Comparison of ENCODE assay signal across 10 mouse cellular contexts in the genomic region with DNA sequence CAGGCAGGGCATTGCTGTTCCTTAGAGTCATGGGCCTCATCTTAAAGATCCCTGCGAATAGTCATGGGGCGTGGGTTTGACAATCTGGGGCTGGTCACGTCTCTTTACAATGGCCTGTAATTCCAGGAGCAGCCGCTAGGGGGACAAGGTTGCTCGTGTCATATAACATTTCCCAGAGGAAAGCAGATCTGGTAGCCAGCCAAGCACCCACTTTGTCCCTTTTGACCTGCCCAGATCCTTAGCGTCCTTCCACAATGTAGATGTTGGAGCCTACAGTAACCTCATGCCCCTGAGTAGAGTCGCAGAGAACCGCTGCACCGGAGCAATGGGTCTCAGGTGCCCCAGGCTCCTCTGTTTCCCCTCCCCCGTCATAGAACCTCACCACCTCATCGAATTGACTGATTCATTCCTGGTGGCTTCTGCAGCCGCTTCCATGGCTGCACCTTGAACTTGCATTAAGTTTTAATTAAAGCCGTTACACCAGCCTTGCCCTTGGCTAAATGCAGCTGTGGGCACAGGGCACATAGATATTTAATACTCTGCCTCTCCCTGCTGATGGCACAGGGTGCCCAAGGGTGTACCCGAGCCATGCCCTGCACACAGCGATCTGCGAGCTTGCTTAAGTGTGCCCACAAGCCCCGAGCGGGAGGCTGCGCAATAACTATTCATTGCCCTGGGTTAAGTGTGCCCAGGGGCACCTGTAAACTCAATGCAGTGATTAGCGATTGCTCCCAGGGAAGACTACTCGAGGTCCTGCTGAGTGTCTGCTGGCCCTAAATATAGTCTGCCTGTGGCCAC. TPM values are rescaled to one million over a fixed set of nuclear protein-coding genes. Genes with fewer than 3 reads are reported as not detected.
DNase-seq lines count a peak whose midpoint lies in the region; ATAC-seq and TF ChIP-seq lines count a peak whose summit lies in the region.
"Had no signal": no experiment of that assay in that cellular context is flagged by ENCODE, and none has a peak within 500 bp of the region (broad histone marks: within the 10 kb centered on the region; RNA-seq: fewer than 3 reads in every experiment).

No protein-coding gene starts in this region.

- H3K27me3 ChIP-seq in small intestine, adult 2 months (ENCODE audit: control insufficient read depth, insufficient read depth, low read length), result no peaks in the 10 kb centered on the region

- H3K4me3 ChIP-seq in small intestine, adult 2 months (ENCODE audit: low read depth, low read length), result peak overlapping the region; percentile 34

- peak; percentile 76; the same call in 1 of the 2 replicates for TF ChIP-seq CTCF in small intestine, adult 2 months (IDR thresholded peaks at IDR 0.05; ENCODE audit: extremely low read depth, insufficient read length, insufficient replicate concordance, low read depth, low read length)

- intact Hi-C loops in left cerebral cortex, postnatal 14 days (cut with DNase I), result no loop called here

- no peaks in the 10 kb centered on the region for H3K36me3 ChIP-seq in small intestine, adult 2 months (ENCODE audit: control insufficient read depth, insufficient read depth, low read length)

- peak; percentile 69 to 94 for DNase-seq in adrenal gland, adult (ENCODE audit: inconsistent age in 2 of 2, low spot score in 1 of 2)
- DNase-seq in adrenal gland, adult 8-10 months, result no peak
- peak; percentile 82 to 92 for DNase-seq in cerebellum, postnatal 14 days
- DNase-seq in gastrocnemius, adult 18-20 months (ENCODE audit: low spot score), result peak; percentile 76
- DNase-seq in hindlimb bud, embryonic 11.5 days (ENCODE audit: extremely low spot score, low read depth, low spot score), result peak; percentile 41
- peak; percentile 61 to 70 for DNase-seq in left cerebral cortex, postnatal 14 days (ENCODE audit: low spot score in 2 of 2)

- no peak overlapping the region for H3K27ac ChIP-seq in small intestine, adult 2 months (ENCODE audit: insufficient read depth, low read depth, low read length)

- WGBS in small intestine, adult 2 months, result 14% methylated on average over 21 of the region's 21 CpGs

- no peak for TF ChIP-seq POLR2A in small intestine, adult 2 months (IDR thresholded peaks at IDR 0.05; ENCODE audit: low read depth, low read length)

- peak; percentile 75 for ATAC-seq in megakaryocyte-erythroid progenitor cell, adult 5-6 weeks (replicated peaks; ENCODE audit: low FRiP score, low TSS enrichment, poor library complexity, severe bottlenecking)

- H3K4me1 ChIP-seq in small intestine, adult 2 months (ENCODE audit: control insufficient read depth, insufficient read depth, insufficient read length, low read length), result peaks cover 12% of the 10 kb centered on the region

RNA-seq across cellular contexts. Expression of gene Gm572, which starts 19.2 kb away (rescaled TPM):
- not detected for total RNA-seq in adrenal gland, adult 8-10 months (2022)
- total RNA-seq in gastrocnemius, adult 18-20 months (2021), result 1 to 10 TPM; 5.8 to 6.3 TPM
- under 1 TPM in 1 of 2 experiments, not detected in 1; 0.26 TPM for total RNA-seq in left cerebral cortex, postnatal 14 days (2021)
- not detected in 2 replicates for total RNA-seq in megakaryocyte-erythroid progenitor cell, adult 5-6 weeks (2014; fragmentation: Nextera tagmentation)
- total RNA-seq in megakaryocyte-erythroid progenitor cell, adult 5-6 weeks (2017), result not detected in 2 replicates
- polyA plus RNA-seq in small intestine, adult 2 months (2012; rRNA removed), result 0.08 TPM in 1 of 2 replicates, not detected in the other
- polyA plus RNA-seq: C2C12; stomach, embryonic 14.5 days had no signal

RNA-seq across cellular contexts. Expression of gene Tardbp, which starts 35.5 kb away (rescaled TPM):
- 100 to 1,000 TPM; 216 to 285 (median 243) TPM for total RNA-seq in adrenal gland, adult 8-10 months (2022)
- total RNA-seq in gastrocnemius, adult 18-20 months (2021), result 100 to 1,000 TPM; 112 to 130 TPM
- 100 to 1,000 TPM; 178 to 201 TPM for total RNA-seq in left cerebral cortex, postnatal 14 days (2021)
- total RNA-seq in megakaryocyte-erythroid progenitor cell, adult 5-6 weeks (2014; fragmentation: Nextera tagmentation), result 456 and 583 TPM in 2 replicates
- total RNA-seq in megakaryocyte-erythroid progenitor cell, adult 5-6 weeks (2017), result 804 and 881 TPM in 2 replicates
- 6.7 and 7.7 TPM in 2 replicates for polyA plus RNA-seq in small intestine, adult 2 months (2012; rRNA removed)

Comparison
In these comparisons a context has a peak if more than half of its experiments do, and no peak if none do; other contexts are left out.
1. RNA of gene Gm572, which starts 19.2 kb away (total RNA-seq): 5.8 to 6.3 TPM in gastrocnemius, adult 18-20 months; 0.26 TPM in left cerebral cortex, postnatal 14 days, not detected in adrenal gland, adult 8-10 months and not detected in megakaryocyte-erythroid progenitor cell, adult 5-6 weeks; every median in the first group is over 4 times any median in the second.